ENCODE assay signal across 8 mouse cellular contexts in the genomic region with DNA sequence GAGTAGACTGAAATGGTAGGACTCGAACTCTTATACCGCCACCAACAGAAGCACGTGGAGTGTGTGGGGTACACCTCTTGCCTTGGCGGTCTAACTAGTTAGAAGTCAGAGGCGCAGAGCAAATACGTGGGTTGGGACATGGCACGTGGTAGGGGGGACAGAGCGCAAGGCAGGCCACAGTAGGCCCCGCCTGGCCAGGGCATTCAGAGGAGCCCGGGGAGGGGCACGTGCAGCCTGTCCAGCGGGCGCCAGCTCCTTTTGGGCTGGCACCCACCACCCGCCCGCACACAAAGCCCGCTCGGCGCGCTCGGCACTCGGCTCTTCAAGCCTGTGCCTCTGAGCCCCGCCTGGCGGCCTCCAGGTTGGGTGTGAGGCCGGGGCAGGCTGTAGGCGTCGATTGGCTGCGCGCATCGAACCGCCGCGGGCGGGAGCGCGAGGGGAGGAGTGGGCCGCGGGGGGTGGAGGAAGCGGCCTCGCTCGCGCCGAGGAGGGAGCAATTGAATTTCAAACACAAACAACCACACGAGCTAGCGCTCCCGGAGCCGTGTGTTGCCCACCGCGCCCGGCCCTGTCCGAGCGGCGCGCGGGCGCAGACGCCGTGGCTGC. TPM values are rescaled to one million over a fixed set of nuclear protein-coding genes. Genes with fewer than 3 reads are reported as not detected.
DNase-seq lines count a peak whose midpoint lies in the region; ATAC-seq and TF ChIP-seq lines count a peak whose summit lies in the region.

A gene (plus strand): TSS at position 442 of the 606 bp plus-strand sequence.

- TF ChIP-seq CTCF in cortical plate, adult 2 months (IDR thresholded peaks at IDR 0.05; ENCODE audit: extremely low read depth, insufficient read depth, low read length): no peak

- TF ChIP-seq POLR2A in cortical plate, adult 2 months (IDR thresholded peaks at IDR 0.05; ENCODE audit: extremely low read depth, insufficient read depth, low read length): peak; percentile 42; the same call in 1 of the 2 replicates

- peaks cover 10% of the 10 kb centered on the region; the same call in 1 of the 2 replicates for H3K4me1 ChIP-seq in cortical plate, adult 2 months (ENCODE audit: control insufficient read depth, insufficient read depth, low read length)

- peak within 1 kb of the TSS; percentile 88 for H3K4me3 ChIP-seq in cortical plate, adult 2 months (ENCODE audit: insufficient read depth, low read length)

- peak; percentile 94 for ATAC-seq in activated CD4-positive, CD25-positive, alpha-beta regulatory T cell, adult 4 months
- ATAC-seq in megakaryocyte progenitor cell, adult 5-6 weeks (replicated peaks; ENCODE audit: poor library complexity): peak; percentile 70

- DNase-seq in gastrocnemius, postnatal 10 days: peak; percentile 92
- DNase-seq in induced T-regulatory cell, adult 2 months (ENCODE audit: low read depth): peak; percentile 96
- peak; percentile 89 to 92 for DNase-seq in left cerebral cortex, adult 9 months (ENCODE audit: low spot score in 2 of 2)
- DNase-seq in right cerebral cortex, postnatal 14 days: peak; percentile 92
- DNase-seq in urinary bladder, postnatal 36 days (ENCODE audit: low spot score in 2 of 2): peak; percentile 89 to 93

- H3K27ac ChIP-seq in cortical plate, adult 2 months (ENCODE audit: insufficient read depth, low read length): peak within 1 kb of the TSS; percentile 99

RNA-seq across cellular contexts. Expression of the gene that starts here (rescaled TPM):
- 10 to 100 TPM; 45.5 to 51.5 TPM for polyA plus RNA-seq in activated CD4-positive, CD25-positive, alpha-beta regulatory T cell, adult 4 months (2017; shearing (Covaris generic))
- polyA plus RNA-seq in cortical plate, adult 2 months (2012; rRNA removed): 169 and 175 TPM in 2 replicates
- total RNA-seq in gastrocnemius, postnatal 10 days (2021): 100 to 1,000 TPM; 192 to 197 TPM
- total RNA-seq in megakaryocyte progenitor cell, adult 5-6 weeks (2015): 281 and 308 TPM in 2 replicates
- total RNA-seq in megakaryocyte progenitor cell, adult 5-6 weeks (2017): 348 and 456 TPM in 2 replicates

Comparison
In these comparisons a context has a peak if more than half of its experiments do, and no peak if none do; other contexts are left out.
1. Peak in every context shown above with its lines: DNase-seq, ATAC-seq, H3K4me3 ChIP-seq and H3K27ac ChIP-seq.